Mouse (Mus musculus) hindbrain, embryonic 10.5 days (tissue): ENCODE data around the gene Zfp644. TPM values are rescaled to one million over a fixed set of nuclear protein-coding genes. Genes with fewer than 3 reads are reported as not detected.

Experiments used
- DNase-seq: peaks from one replicate; pipeline ENCODE4 v3.0.0-alpha.2; 2017; ENCODE audit warnings: low spot score
- H3K27ac ChIP-seq: fragments of 300-500 bp; sonication (generic); 2 replicates; pipeline ENCODE4 v1.5.1; 2016; ENCODE audit warnings: mild to moderate bottlenecking, moderate library complexity
- H3K27me3 ChIP-seq: fragments of 300-500 bp; sonication (generic); 2 replicates; pipeline ENCODE4 v1.6.1; 2016; ENCODE audit warnings: mild to moderate bottlenecking; ENCODE audit not compliant: poor library complexity, insufficient read depth, severe bottlenecking
- H3K36me3 ChIP-seq: fragments of 300-500 bp; sonication (generic); 2 replicates; pipeline ENCODE4 v1.6.1; 2016; ENCODE audit warnings: mild to moderate bottlenecking, moderate library complexity
- H3K4me1 ChIP-seq: fragments of 300-500 bp; sonication (generic); replicated peaks from 2 replicates; pipeline ENCODE4 v1.6.1; 2016; ENCODE audit warnings: mild to moderate bottlenecking
- H3K4me3 ChIP-seq: fragments of 300-500 bp; sonication (generic); 2 replicates; pipeline ENCODE4 v1.5.1; 2016; ENCODE audit warnings: mild to moderate bottlenecking, moderate library complexity
- H3K9me3 ChIP-seq: fragments of 300-500 bp; sonication (generic); 2 replicates; pipeline ENCODE4 v1.6.1; 2016; ENCODE audit warnings: mild to moderate bottlenecking, moderate library complexity
- WGBS: fragments of 180-500 bp; shearing (Covaris S2); methylation state at CpG from one replicate; pipeline ENCODE4 v1.1.7; 2016; 5-methylcytosine and 5-hydroxymethylcytosine counted together
- polyA plus RNA-seq: library from polyadenylated mRNA; unstranded; fragments of >200 nt; fragmentation: Nextera tagmentation; extraction: Ambion mirVana; gene quantifications from 2 replicates; pipeline ENCODE4 v1.2.1, GENCODE M21; 2016

The Zfp644 gene
- polyA plus RNA-seq, 1 experiment from 2014 or later, result 55.1 TPM

DNA sequence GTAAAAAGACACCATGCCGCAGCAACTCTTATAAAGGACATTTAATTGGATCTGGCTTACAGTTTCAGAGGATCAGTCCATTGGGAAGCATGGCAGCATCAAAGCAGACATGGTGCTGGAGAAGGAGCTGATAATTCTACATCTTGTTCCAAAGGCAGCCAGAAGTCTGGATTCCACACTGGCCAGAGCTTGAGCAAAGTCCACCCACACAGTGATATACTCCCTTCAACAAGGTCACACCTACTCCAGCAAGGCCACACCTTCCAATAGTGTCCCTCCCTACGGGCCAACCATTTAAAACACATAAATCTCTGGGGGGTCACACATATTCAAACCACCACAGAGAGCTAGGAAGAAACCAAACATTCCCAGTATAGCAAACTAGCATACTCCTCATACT lies 84.9 kb downstream of the Zfp644 start:
- Histone ChIP-seq H3K27me3 (no peaks in the 10 kb centered on the region), H3K36me3 (peaks cover 50% of the 10 kb centered on the region), H3K27ac (no peak overlapping the region), H3K9me3 (no peaks in the 10 kb centered on the region), H3K4me1 (no peaks in the 10 kb centered on the region), H3K4me3 (no peak overlapping the region)
- 96% methylated on average over 2 of the region's 2 CpGs for WGBS
- no peak for DNase-seq

DNA sequence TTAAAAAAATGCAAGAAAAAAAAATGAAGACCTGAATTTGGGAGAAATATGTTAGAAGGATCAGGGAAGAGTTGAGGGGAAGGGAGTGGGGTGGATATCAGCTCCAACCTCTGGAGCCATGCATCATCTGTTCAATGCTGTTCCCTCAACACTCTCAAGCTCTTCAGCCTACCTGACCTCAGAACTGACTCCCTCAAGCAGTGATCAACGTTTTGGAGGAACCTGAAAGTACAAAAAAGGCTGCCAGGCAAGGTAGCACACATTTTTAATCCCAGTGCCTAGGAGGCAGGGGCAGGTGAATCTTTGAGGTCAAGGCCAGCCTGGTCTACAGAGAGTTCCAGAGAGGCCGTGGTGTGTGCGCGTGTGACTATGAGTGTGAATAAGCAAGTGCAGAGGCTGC lies 88.3 kb downstream of the Zfp644 start, which contains the start of gene Gm17304:
TSS of gene Gm17304 (plus strand) at position 301 of the 400 bp plus-strand sequence.
- WGBS, result 91% methylated on average over 4 of the region's 4 CpGs

DNA sequence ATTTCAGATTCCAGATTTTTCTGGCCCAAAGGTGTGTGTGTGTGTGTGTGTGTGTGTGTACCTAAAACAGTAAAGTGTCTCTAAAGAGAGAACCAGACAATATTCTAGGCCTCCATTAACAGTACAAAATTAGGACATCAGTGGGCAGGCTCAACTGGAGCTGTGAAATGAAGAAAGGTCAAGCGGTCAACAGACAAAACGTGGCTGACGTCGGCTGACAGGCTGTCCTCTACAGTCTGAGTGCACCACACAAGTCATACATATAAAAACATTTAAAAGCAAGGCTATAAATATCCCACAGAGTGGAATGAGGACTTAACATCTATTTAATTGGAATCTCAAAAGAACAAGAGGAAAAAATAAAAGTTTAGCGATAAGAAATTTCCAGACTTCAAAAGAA lies 90.0 kb downstream of the Zfp644 start:
- peaks cover 40% of the 10 kb centered on the region for H3K36me3 ChIP-seq
- no peak for DNase-seq
- no peak overlapping the region for H3K27ac ChIP-seq
- no peaks in the 10 kb centered on the region for H3K9me3 ChIP-seq
- 87% methylated on average over 5 of the region's 5 CpGs for WGBS
- H3K4me3 ChIP-seq, result no peak overlapping the region
- no peaks in the 10 kb centered on the region for H3K27me3 ChIP-seq
- H3K4me1 ChIP-seq, result no peaks in the 10 kb centered on the region

More for the DNA sequence above, 88.3 kb downstream of the Zfp644 start, which contains the start of gene Gm17304:
- DNase-seq, result no peak
- Histone ChIP-seq H3K4me3 (no peak within 1 kb of the TSS), H3K27ac (no peak within 1 kb of the TSS), H3K9me3 (no peaks in the 10 kb centered on the region), H3K4me1 (no peaks in the 10 kb centered on the region), H3K27me3 (no peaks in the 10 kb centered on the region), H3K36me3 (peaks cover 40% of the 10 kb centered on the region)

DNA sequence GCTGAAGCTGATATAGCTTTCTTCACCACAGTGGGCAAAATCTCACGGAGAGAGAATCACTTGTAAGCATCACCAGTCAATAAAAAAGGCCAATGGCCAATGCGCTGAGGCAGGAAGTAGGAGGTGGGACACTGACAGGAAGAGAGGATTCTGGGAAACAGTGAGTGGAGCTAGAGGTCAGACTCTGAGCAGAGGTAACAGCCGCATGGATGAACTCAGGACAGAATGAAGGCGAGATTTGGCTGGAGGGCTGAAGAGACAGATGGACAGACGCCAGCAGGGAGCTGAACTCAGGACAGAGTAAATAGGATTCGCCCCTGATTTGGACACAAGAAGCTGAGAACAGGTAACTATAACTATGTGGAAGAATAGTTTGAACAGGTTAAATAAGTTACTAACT lies 92.0 kb downstream of the Zfp644 start:
- Histone ChIP-seq H3K36me3 (peaks cover 32% of the 10 kb centered on the region), H3K27me3 (no peaks in the 10 kb centered on the region), H3K4me3 (no peak overlapping the region), H3K27ac (no peak overlapping the region), H3K4me1 (0 out of 2 replicates have a peak, but pooled peaks cover 2% of the 10 kb centered on the region), H3K9me3 (no peaks in the 10 kb centered on the region)
- WGBS, result 89% methylated on average over 6 of the region's 6 CpGs
- DNase-seq, result no peak

DNA sequence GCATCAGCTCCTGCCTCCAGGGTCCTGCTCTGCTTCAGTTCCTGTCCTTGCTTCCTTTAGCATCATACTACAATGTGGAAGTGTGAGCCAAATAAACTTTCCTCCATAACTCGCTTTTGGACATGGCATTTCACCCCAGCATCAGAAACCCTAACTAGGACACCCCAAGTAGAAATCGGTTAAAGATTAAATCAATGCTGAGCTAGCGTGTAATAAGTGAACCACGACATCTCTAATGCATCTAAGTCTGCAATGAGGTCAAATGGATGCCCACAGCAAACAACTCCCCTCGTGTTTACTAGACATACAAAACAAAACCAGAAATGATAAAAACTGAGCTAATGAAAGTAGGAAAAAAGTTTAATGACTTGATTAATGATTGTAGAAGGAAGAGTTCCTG lies 92.7 kb downstream of the Zfp644 start:
- Histone ChIP-seq H3K36me3 (peaks cover 39% of the 10 kb centered on the region), H3K27ac (no peak overlapping the region), H3K9me3 (no peaks in the 10 kb centered on the region), H3K4me3 (no peak overlapping the region), H3K27me3 (no peaks in the 10 kb centered on the region), H3K4me1 (peaks cover 9% of the 10 kb centered on the region)
- no peak for DNase-seq
- WGBS, result 95% methylated on average over 5 of the region's 5 CpGs

DNA sequence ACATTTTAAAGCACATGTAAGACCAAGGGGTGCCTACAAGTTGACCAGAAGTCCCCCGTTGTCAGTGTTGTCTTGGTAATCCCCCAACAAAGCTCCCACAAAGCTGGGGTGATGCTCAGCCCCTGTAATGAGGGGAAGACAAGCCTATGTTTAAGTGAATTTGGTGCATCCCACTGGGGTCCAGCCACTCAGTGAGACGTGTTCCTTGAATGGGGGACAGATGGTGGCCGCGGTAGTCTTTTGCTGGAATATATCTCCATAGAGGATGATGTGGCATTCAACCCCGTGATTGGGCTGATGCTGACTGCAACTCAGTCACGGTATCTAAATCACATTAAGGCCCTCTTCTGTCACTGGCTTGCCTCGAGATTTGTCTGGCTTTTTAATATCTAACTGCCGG lies 97.6 kb downstream of the Zfp644 start:
- H3K27ac ChIP-seq, result no peak overlapping the region

DNA sequence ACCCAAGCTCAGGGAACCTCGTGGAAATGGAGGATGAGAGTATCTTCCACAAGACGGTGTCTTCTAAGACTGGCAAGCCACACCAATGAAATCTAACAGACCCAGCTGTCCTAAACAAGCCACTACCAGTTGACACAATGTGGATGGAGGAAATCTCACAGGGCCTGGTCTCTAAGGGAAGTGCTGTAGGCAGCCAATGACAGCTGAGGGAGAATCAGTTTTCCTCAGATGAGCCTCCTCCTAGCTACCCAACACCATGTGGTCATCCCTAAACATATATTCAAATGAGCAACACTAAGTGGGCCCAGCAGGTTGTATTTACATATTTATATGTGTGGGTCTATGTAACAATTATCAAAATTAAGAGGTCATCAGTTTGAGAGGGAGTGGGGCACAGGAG lies 99.6 kb downstream of the Zfp644 start:
- Histone ChIP-seq H3K36me3 (peaks cover 30% of the 10 kb centered on the region), H3K27me3 (no peaks in the 10 kb centered on the region), H3K9me3 (no peaks in the 10 kb centered on the region), H3K4me3 (no peak overlapping the region), H3K27ac (no peak overlapping the region), H3K4me1 (peaks cover 24% of the 10 kb centered on the region)
- WGBS, result 89% methylated on average over 2 of the region's 2 CpGs
- DNase-seq, result no peak

More for the DNA sequence above, 97.6 kb downstream of the Zfp644 start:
- H3K4me3 ChIP-seq, result no peak overlapping the region
- WGBS, result 74% methylated on average over 8 of the region's 8 CpGs
- peaks cover 24% of the 10 kb centered on the region for H3K4me1 ChIP-seq
- DNase-seq, result no peak
- no peaks in the 10 kb centered on the region for H3K9me3 ChIP-seq
- H3K36me3 ChIP-seq, result peaks cover 31% of the 10 kb centered on the region
- no peaks in the 10 kb centered on the region for H3K27me3 ChIP-seq

DNA sequence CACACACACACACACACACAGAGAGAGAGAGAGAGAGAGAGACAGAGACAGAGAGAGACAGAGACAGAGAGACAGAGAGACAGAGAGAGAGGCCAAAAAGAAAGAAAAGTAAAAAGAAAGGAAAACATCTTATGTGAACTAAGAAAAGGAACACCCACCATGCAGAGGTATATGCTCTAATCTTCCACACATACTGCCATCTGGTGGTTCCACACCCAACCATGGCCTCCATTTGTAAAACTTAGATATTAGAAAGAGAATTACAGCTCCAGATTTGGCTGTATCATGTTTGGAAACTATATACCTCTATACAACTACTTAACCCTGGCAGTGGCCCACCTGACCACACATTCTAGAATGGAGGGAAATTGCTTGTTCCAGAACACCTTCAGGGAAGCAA lies 102.7 kb downstream of the Zfp644 start:
- Histone ChIP-seq H3K4me3 (no peak overlapping the region), H3K36me3 (peaks cover 31% of the 10 kb centered on the region), H3K4me1 (peaks cover 15% of the 10 kb centered on the region), H3K9me3 (0 out of 2 replicates have a peak, but pooled peaks cover 3% of the 10 kb centered on the region), H3K27me3 (no peaks in the 10 kb centered on the region), H3K27ac (no peak overlapping the region)
- no peak for DNase-seq

DNA sequence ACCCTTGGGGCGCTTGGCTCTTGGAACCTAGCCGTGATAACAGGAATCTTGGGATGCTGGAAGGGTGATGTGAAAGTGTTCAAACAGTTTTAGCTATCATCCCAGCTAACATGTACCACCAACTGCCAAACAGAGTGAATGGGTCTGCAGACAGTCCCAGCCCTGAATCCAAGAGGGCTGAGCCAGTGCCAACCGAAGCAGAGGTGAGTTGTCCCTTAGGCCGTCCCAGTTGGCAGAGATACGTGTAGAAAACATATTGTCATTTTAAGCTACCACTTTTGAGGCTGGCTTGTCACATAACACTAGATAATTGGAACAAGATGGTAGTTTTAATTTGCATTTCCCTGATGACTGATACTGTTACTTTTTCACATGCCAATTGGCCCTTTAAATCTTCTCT lies 106.4 kb downstream of the Zfp644 start:
- Histone ChIP-seq H3K9me3 (0 out of 2 replicates have a peak, but pooled peaks cover 3% of the 10 kb centered on the region), H3K4me1 (0 out of 2 replicates have a peak, but pooled peaks cover 3% of the 10 kb centered on the region), H3K4me3 (no peak overlapping the region), H3K27me3 (no peaks in the 10 kb centered on the region), H3K36me3 (peaks cover 40% of the 10 kb centered on the region), H3K27ac (no peak overlapping the region)
- WGBS, result 89% methylated on average over 5 of the region's 5 CpGs
- no peak for DNase-seq

DNA sequence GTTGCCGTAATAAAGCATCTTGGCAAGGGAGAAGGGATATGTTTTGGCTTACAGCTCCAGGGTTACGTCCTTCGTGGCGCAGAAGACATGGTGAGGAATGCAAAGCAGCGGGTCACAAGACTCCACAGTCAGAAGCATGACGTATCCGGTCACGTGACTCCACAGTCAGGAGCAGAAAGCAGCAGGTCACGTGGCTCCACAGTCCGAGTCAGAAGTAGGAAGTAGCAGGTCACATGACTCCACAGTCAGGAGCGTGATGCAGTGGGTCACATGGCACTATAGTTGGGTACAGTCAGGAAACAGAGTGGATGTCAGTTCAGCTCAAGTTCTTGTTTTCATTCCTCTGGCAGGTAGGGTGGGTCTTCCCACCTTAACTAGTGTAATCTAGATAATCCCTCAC lies 107.4 kb downstream of the Zfp644 start:
- H3K4me3 ChIP-seq, result no peak overlapping the region
- peaks cover 39% of the 10 kb centered on the region for H3K36me3 ChIP-seq
- 0 out of 2 replicates have a peak, but pooled peaks cover 3% of the 10 kb centered on the region for H3K9me3 ChIP-seq
- no peaks in the 10 kb centered on the region for H3K27me3 ChIP-seq
- no peak for DNase-seq
- H3K4me1 ChIP-seq, result 0 out of 2 replicates have a peak, but pooled peaks cover 3% of the 10 kb centered on the region
- no peak overlapping the region for H3K27ac ChIP-seq
- 92% methylated on average over 11 of the region's 11 CpGs for WGBS

DNA sequence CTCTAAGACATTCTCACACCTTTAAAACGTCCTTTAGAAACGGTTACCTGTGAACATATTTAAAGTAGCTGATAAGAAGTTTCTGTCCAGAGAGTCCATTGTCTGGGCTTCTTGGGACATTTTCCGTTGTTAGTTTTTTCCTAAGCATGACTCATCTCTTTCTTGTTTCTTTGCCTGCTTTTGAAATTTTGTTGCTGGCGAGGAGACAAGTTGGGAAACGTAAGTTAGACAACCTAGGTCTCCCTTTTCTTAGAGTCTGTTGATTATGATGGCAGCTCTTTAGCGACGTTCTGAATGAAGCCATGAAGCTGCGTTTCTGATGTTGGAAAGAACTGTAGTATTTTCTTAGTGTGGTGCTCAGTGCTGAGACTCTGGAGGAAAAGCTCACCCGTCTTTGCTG lies 108.1 kb downstream of the Zfp644 start:
- Histone ChIP-seq H3K27me3 (no peaks in the 10 kb centered on the region), H3K4me3 (no peak overlapping the region), H3K27ac (no peak overlapping the region), H3K9me3 (0 out of 2 replicates have a peak, but pooled peaks cover 3% of the 10 kb centered on the region), H3K36me3 (peaks cover 39% of the 10 kb centered on the region), H3K4me1 (0 out of 2 replicates have a peak, but pooled peaks cover 3% of the 10 kb centered on the region)
- DNase-seq, result no peak
- 95% methylated on average over 9 of the region's 9 CpGs for WGBS

DNA sequence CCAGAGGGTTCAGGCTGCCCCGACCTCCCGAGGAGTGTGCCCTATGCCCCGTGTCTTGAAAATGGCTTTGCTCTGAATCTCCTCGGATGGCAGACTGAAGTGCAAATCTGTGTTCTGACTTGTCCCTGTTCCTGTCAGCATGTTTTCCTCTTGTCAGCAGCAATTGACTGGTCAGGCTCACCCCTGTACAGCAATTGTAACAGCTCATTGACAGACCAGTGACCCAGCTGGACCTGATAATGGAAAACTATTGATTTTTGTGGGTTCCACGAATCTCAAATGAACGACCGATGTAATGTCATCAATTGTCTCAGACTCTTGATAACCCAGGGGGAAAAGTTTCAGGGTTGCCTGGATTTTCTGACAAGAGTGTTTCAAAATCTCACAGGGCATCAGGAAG lies 116.1 kb downstream of the Zfp644 start:
- no peak for DNase-seq
- H3K27me3 ChIP-seq, result peaks cover 28% of the 10 kb centered on the region
- H3K4me3 ChIP-seq, result no peak overlapping the region
- H3K4me1 ChIP-seq, result peaks cover 6% of the 10 kb centered on the region; the same call in 1 of the 2 replicates
- no peaks in the 10 kb centered on the region for H3K9me3 ChIP-seq
- H3K36me3 ChIP-seq, result no peaks in the 10 kb centered on the region
- 82% methylated on average over 7 of the region's 7 CpGs for WGBS
- H3K27ac ChIP-seq, result no peak overlapping the region

DNA sequence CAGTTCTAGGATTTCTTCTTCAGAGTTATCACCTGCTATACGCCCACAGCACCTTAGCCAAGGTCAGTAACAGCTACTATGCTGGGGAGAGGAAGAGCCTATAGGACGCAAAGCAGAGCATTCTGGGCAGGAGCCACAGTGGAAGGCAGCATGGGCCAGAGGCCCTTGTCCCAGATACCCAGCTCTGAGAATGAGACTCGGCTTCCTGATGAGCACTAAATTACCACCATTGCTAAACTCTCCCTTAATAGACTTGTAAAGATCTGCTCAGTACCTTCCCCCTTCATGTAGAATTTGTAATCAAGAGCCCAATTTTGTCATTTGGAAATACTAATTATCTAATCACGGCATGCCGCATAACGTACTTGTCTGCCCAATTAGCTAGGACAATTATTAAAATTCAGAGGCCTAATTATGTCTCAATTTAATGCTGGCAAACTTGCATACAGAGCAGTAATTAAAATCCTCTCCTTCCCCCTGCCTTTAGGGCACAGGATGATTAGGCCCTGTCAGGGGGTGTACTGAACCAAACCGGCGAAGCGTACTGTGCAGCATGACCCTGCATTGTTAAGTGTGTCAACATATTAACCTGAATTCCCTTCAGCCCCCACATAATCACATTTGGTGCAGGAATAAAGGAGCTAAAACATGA lies 119.7 kb downstream of the Zfp644 start:
- H3K36me3 ChIP-seq, result no peaks in the 10 kb centered on the region
- no peak for DNase-seq
- peaks cover 21% of the 10 kb centered on the region for H3K4me1 ChIP-seq
- H3K4me3 ChIP-seq, result no peak overlapping the region
- WGBS, result 63% methylated on average over 9 of the region's 9 CpGs
- peaks cover 58% of the 10 kb centered on the region for H3K27me3 ChIP-seq
- H3K27ac ChIP-seq, result no peak overlapping the region
- H3K9me3 ChIP-seq, result no peaks in the 10 kb centered on the region
